Mouse (Mus musculus) kidney, adult 2 months (tissue): Measurements from ENCODE around the gene Rbfox1. TPM values are rescaled to one million over a fixed set of nuclear protein-coding genes. Genes with fewer than 3 reads are reported as not detected.

Source experiments
- DNase-seq: peaks from one replicate; pipeline ENCODE4 v3.0.0; 2021
- H3K27ac ChIP-seq: fragments of 200-500 bp; 2 replicates; pipeline ENCODE4 v1.5.1; 2012; ENCODE audit warnings: low read depth, low read length, control low read depth, inconsistent platforms; ENCODE audit not compliant: insufficient read depth
- H3K27me3 ChIP-seq: fragments of 200-500 bp; replicated peaks from 2 replicates; pipeline ENCODE4 v1.6.1; 2012; ENCODE audit warnings: mild to moderate bottlenecking, moderate library complexity, low read length, inconsistent platforms; ENCODE audit not compliant: control insufficient read depth, insufficient read depth
- H3K36me3 ChIP-seq: fragments of 200-500 bp; 2 replicates; pipeline ENCODE4 v1.6.1; 2012; ENCODE audit warnings: mild to moderate bottlenecking, moderate library complexity, low read length, inconsistent platforms; ENCODE audit not compliant: control insufficient read depth, insufficient read depth
- H3K4me1 ChIP-seq: fragments of 200-500 bp; 2 replicates; pipeline ENCODE4 v1.6.1; 2011; ENCODE audit warnings: low read length; ENCODE audit not compliant: control insufficient read depth, insufficient read depth
- H3K4me3 ChIP-seq: fragments of 200-500 bp; 2 replicates; pipeline ENCODE4 v1.5.1; 2011; ENCODE audit warnings: mild to moderate bottlenecking, low read depth, low read length, control low read depth; ENCODE audit not compliant: insufficient read depth
- CTCF ChIP-seq: fragments of 200-500 bp; conservative IDR thresholded peaks from 2 replicates; pipeline ENCODE4 v1.5.1; 2011; ENCODE audit warnings: low read depth, mild to moderate bottlenecking, control low read depth, low read length, moderate library complexity, mixed read lengths; ENCODE audit not compliant: insufficient read depth, insufficient read length
- POLR2A ChIP-seq: fragments of 200-500 bp; IDR thresholded peaks from one replicate; pipeline ENCODE4 v1.6.1; 2011; ENCODE audit warnings: low read depth, low read length, control low read depth
- WGBS: fragments of 180-500 bp; shearing (Covaris S2); methylation state at CpG from one replicate; pipeline ENCODE4 v1.1.7; 2018; 5-methylcytosine and 5-hydroxymethylcytosine counted together
- polyA plus RNA-seq: library from polyadenylated mRNA; depleted of rRNA; stranded (reverse); fragments of >200 nt; gene quantifications from 2 replicates; pipeline ENCODE4 v1.2.3, GENCODE M21; 2012

Gene Rbfox1
- polyA plus RNA-seq, 1 experiment, result 4.2 TPM

- peak; percentile 5 for DNase-seq
- Histone ChIP-seq H3K27ac (no peak overlapping the region), H3K4me1 (no peaks in the 10 kb centered on the region), H3K4me3 (no peak overlapping the region), H3K27me3 (no peaks in the 10 kb centered on the region; the same call in 1 of the 2 replicates), H3K36me3 (no peaks in the 10 kb centered on the region)
- no peak for TF ChIP-seq POLR2A
- 54% methylated on average over 4 of the region's 4 CpGs for WGBS
Measured at GRCm38 (mm10) chr16:6149345-6149744, 264.2 kb downstream of the Rbfox1 start.

GRCm38 (mm10) chr16:6155556-6155955 lies 270.4 kb downstream of the Rbfox1 start:
- no peaks in the 10 kb centered on the region for H3K4me1 ChIP-seq
- peak; percentile 5 for DNase-seq
- H3K27me3 ChIP-seq, result no peaks in the 10 kb centered on the region
- 38% methylated on average over 2 of the region's 2 CpGs for WGBS
- H3K4me3 ChIP-seq, result no peak overlapping the region
- TF ChIP-seq POLR2A (no peak), CTCF (no peak)
- no peaks in the 10 kb centered on the region for H3K36me3 ChIP-seq
- H3K27ac ChIP-seq, result no peak overlapping the region

GRCm38 (mm10) chr16:6164476-6164875 lies 279.3 kb downstream of the Rbfox1 start:
- 80% methylated on average over 4 of the region's 4 CpGs for WGBS
- Histone ChIP-seq H3K27me3 (no peaks in the 10 kb centered on the region), H3K4me3 (no peak overlapping the region), H3K27ac (no peak overlapping the region), H3K36me3 (no peaks in the 10 kb centered on the region), H3K4me1 (no peaks in the 10 kb centered on the region)
- no peak for DNase-seq
- no peak for TF ChIP-seq CTCF
- TF ChIP-seq POLR2A, result no peak

- DNase-seq, result no peak
- Histone ChIP-seq H3K36me3 (no peaks in the 10 kb centered on the region), H3K4me3 (no peak overlapping the region), H3K4me1 (no peaks in the 10 kb centered on the region), H3K27me3 (no peaks in the 10 kb centered on the region), H3K27ac (no peak overlapping the region)
- WGBS, result 85% methylated on average over 5 of the region's 5 CpGs
- TF ChIP-seq POLR2A (no peak), CTCF (no peak)
Measured at GRCm38 (mm10) chr16:6169346-6169745, 284.2 kb downstream of the Rbfox1 start.

- Histone ChIP-seq H3K4me3 (no peak overlapping the region), H3K4me1 (no peaks in the 10 kb centered on the region), H3K27ac (no peak overlapping the region), H3K36me3 (no peaks in the 10 kb centered on the region), H3K27me3 (no peaks in the 10 kb centered on the region)
- TF ChIP-seq POLR2A (no peak), CTCF (no peak)
- WGBS, result 79% methylated on average over 9 of the region's 9 CpGs
- no peak for DNase-seq
Measured at GRCm38 (mm10) chr16:6180819-6181218, 295.7 kb downstream of the Rbfox1 start.

- Histone ChIP-seq H3K36me3 (no peaks in the 10 kb centered on the region), H3K27ac (no peak overlapping the region), H3K4me1 (no peaks in the 10 kb centered on the region), H3K4me3 (no peak overlapping the region), H3K27me3 (no peaks in the 10 kb centered on the region)
- TF ChIP-seq POLR2A (no peak), CTCF (no peak)
- DNase-seq, result no peak
Measured at GRCm38 (mm10) chr16:6182329-6182728, 297.2 kb downstream of the Rbfox1 start.

- Histone ChIP-seq H3K4me3 (no peak overlapping the region), H3K36me3 (no peaks in the 10 kb centered on the region), H3K27me3 (no peaks in the 10 kb centered on the region), H3K27ac (no peak overlapping the region), H3K4me1 (no peaks in the 10 kb centered on the region)
- 52% methylated on average over 2 of the region's 2 CpGs for WGBS
- DNase-seq, result no peak
- no peak for TF ChIP-seq CTCF
- TF ChIP-seq POLR2A, result no peak
Measured at GRCm38 (mm10) chr16:6192358-6192757, 307.2 kb downstream of the Rbfox1 start.

GRCm38 (mm10) chr16:6206431-6206830 lies 321.3 kb downstream of the Rbfox1 start:
- no peak overlapping the region for H3K4me3 ChIP-seq
- no peak for DNase-seq
- H3K4me1 ChIP-seq, result no peaks in the 10 kb centered on the region
- H3K27ac ChIP-seq, result no peak overlapping the region
- TF ChIP-seq CTCF (no peak), POLR2A (no peak)
- no peaks in the 10 kb centered on the region for H3K36me3 ChIP-seq
- H3K27me3 ChIP-seq, result no peaks in the 10 kb centered on the region
